Mouse (Mus musculus): Measurements from ENCODE around the gene Gm26602. TPM values are rescaled to one million over a fixed set of nuclear protein-coding genes. Genes with fewer than 3 reads are reported as not detected.
"Not testable (repeated sequence)": the region's sequence is repeated elsewhere in the genome, so short reads cannot be mapped to it uniquely, and the experiment has no call there.

The Gm26602 gene
- polyA plus RNA-seq, 1 experiment from 2014 or later = not detected

DNA sequence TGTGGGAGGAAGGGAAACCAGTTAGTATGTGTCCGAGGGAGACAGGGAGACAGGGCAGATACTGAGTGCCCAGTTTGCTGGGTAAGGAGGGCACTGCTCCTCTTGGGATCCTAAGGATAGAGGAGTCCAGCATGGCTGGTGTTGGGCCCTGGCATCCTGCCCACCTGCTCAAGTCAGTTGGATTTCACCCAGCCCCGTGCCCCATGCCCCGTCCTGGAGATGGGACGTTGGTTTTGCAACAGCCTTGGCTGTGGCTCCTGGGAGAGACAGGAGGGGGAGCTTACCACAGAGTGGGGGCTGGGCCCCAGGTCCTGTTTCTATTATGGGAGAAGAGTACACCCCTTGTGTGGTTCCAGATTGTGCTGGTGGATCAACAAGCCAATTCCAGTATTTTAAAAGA lies 26.2 kb upstream of the Gm26602 start:
- ATAC-seq (no peak), DNase-seq (ENCODE audit: low read depth, low spot score) (no peak)
- CTCF ChIA-PET = interaction anchor here (0.8 to 2.1 kb wide), 11 partner anchors 11 to 79 kb away, joined by 3 to 15 read pairs (median 6); partner anchors contain the start of genes Gm26602 and Med16
- TF ChIP-seq CTCF (IDR thresholded peaks at IDR 0.05) = no peak
- POLR2A ChIA-PET = no interaction called here
- H3K27me3 ChIP-seq = no peaks in the 10 kb centered on the region
- in situ Hi-C loops (cut with MboI; ENCODE audit: low pct_unique_long_range_greater_than_20kb) = loop anchor here (5.0 kb wide), 2 partner anchors 38 to 73 kb away; partner anchors contain the start of gene R3hdm4

DNA sequence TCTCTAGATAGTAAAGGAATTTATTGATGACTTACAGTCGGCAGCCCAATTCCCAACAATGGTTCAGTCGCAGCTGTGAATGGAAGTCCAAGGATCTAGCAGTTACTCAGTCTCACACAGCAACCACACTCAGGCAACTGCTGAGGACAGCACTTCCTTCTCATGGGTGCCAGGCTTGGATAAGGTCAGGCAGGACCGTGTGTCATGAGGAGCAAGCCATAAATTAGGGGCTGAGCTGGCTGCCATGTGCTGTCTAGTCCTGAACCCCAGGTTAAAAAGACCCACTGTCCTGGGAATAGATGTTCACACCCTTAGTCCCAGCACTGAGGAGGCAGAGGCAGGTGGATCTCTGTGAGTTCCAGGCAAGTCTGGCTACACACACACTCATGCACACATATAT lies 25.7 kb upstream of the Gm26602 start:
- ATAC-seq; H3K27me3 ChIP-seq; DNase-seq (ENCODE audit: low read depth, low spot score); POLR2A ChIA-PET: not testable (repeated sequence)
- CTCF ChIA-PET = interaction anchor here (1.3 to 2.0 kb wide), 3 partner anchors 10 to 55 kb away, joined by 3 to 7 read pairs (median 6); no protein-coding TSS in a partner anchor
- in situ Hi-C loops (cut with MboI; ENCODE audit: low pct_unique_long_range_greater_than_20kb) = loop anchor here (5.0 kb wide), 2 partner anchors 37 to 72 kb away; partner anchors contain the start of gene R3hdm4

DNA sequence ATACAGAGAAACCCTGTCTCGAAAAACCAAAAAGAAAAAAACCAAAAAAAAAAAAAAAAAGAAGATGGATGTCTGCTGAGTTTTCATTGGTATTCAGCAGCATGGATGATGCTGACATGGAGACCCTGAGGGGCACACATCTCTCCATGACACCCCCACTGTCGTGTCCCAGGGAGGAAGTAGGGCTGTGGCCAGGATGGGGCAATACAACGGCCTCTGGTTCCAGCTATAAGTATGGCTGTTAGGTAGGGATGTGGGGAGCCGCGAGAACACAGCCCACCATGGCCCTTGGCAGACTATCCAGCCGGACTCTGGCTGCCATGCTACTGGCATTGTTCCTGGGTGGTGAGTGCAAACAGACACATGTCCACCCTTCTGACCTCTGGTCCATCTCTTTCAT lies 24.6 kb upstream of the Gm26602 start, which contains the start of gene Elane:
Elane (plus strand) TSS at position 194 of the 400 bp plus-strand sequence.
- no peak for TF ChIP-seq CTCF (IDR thresholded peaks at IDR 0.05)
- no peak for DNase-seq (ENCODE audit: low read depth, low spot score)
- ChIA-PET POLR2A (no interaction called here), CTCF (no interaction called here)
- in situ Hi-C loops (cut with MboI; ENCODE audit: low pct_unique_long_range_greater_than_20kb) = no loop called here
- no peaks in the 10 kb centered on the region for H3K27me3 ChIP-seq
- ATAC-seq = no peak

DNA sequence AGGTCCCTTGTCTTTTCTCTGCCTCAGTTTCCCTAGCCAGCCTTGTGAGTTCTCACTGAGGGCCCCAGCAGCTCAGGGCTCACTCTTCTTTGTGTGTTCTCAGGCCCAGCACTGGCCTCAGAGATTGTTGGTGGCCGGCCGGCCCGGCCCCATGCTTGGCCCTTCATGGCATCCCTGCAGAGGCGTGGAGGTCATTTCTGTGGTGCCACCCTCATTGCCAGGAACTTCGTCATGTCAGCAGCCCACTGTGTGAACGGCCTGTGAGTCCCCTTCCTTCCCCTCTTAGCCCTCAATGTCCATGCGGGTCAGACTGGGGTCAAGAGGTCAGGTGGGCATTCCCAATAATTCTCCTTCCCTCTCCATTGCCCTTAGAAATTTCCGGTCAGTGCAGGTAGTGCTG lies 24.0 kb upstream of the Gm26602 start:
- ChIA-PET POLR2A (no interaction called here), CTCF (no interaction called here)
- no peak for ATAC-seq
- in situ Hi-C loops (cut with MboI; ENCODE audit: low pct_unique_long_range_greater_than_20kb) = no loop called here
- DNase-seq (ENCODE audit: low read depth, low spot score) = no peak
- no peak for TF ChIP-seq CTCF (IDR thresholded peaks at IDR 0.05)
- no peaks in the 10 kb centered on the region for H3K27me3 ChIP-seq

DNA sequence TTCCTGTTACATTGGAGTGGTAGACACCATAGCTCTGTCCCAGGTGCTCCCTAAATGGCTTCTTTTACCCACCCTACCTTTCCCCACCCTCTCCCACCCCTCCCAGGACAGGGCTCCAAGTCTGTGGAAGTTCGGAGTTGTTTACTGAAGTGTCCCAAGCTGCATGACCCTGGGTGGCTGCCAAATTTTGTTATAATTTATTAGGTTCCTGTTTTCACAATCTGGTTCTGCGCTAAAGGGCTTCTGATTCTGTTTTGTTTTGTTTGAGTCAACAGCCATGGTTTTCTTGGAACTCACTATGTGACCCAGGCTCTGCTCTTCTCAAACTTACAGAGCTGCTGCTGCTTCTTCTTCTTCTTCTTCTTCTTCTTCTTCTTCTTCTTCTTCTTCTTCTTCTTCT lies 21.3 kb upstream of the Gm26602 start:
- ATAC-seq (no peak), DNase-seq (ENCODE audit: low read depth, low spot score) (no peak)
- H3K27me3 ChIP-seq = no peaks in the 10 kb centered on the region
- in situ Hi-C loops (cut with MboI; ENCODE audit: low pct_unique_long_range_greater_than_20kb) = no loop called here
- no peak for TF ChIP-seq CTCF (IDR thresholded peaks at IDR 0.05)
- ChIA-PET POLR2A (interaction anchor here (0.8 kb wide), 1 partner anchor 20 kb away, joined by 4 read pairs; the partner anchor contains the start of gene Med16), CTCF (no interaction called here)

DNA sequence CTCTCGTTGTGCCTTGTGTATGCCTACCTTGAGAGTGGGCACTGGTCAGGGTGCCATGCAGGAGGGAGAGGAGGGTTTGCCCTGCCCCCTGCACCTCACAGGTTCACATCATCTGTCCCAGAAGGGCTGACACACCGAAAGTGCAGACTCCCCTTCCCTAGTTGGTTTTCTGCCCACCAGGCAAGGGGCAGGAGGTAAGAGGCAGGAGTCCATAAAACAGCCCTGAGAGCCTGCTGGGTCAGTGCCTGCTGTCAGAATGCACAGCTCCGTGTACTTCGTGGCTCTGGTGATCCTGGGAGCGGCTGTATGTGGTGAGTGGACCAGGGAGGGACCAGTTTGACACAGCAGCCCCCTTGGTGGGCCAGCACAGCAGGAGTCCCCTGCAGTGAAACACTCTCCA lies 20.0 kb upstream of the Gm26602 start, which contains the start of gene Cfd:
Cfd (plus strand) TSS at position 184 of the 400 bp plus-strand sequence.
- ATAC-seq = no peak
- in situ Hi-C loops (cut with MboI; ENCODE audit: low pct_unique_long_range_greater_than_20kb) = no loop called here
- ChIA-PET POLR2A (no interaction called here), CTCF (interaction anchor here (0.9 kb wide), 1 partner anchor 11 kb away, joined by 3 read pairs; no protein-coding TSS in a partner anchor)
- DNase-seq (ENCODE audit: low read depth, low spot score) = no peak
- TF ChIP-seq CTCF (IDR thresholded peaks at IDR 0.05) = no peak
- H3K27me3 ChIP-seq = no peaks in the 10 kb centered on the region

DNA sequence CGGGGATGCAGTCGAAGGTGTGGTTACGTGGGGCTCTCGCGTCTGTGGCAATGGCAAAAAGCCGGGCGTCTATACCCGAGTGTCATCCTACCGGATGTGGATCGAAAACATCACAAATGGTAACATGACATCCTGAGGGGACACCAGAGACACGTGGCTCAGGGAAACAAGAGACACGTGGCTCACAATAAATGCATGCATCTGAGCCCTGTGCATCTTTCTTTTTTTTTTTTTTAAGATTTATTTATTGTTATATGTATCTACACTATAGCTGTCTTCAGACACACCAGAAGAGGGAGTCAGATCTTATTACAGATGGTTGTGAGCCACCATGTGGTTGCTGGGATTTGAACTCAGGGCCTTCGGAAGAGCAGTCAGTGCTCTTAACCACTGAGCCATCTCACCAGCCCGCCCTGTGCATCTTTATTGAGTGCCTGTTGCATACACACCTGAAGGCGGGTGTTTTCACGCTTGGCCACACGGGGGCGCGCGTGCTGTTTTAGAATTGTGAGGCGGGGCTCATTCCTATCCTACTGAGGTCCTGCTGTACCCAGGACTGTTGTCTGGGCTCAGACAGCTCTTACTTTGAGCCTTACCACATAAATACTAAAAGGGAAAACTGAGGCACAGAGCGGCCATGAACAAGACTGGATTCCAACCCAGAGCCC lies 18.1 kb upstream of the Gm26602 start:
- POLR2A ChIA-PET = interaction anchor here (1.0 to 1.3 kb wide), 4 partner anchors 13 to 33 kb away, joined by 4 to 5 read pairs (median 4); no protein-coding TSS in a partner anchor
- DNase-seq (ENCODE audit: low read depth, low spot score); H3K27me3 ChIP-seq; in situ Hi-C loops (cut with MboI; ENCODE audit: low pct_unique_long_range_greater_than_20kb): not testable (repeated sequence)
- ATAC-seq = peak; percentile 61
- CTCF ChIA-PET = interaction anchor here (1.0 to 2.5 kb wide), 5 partner anchors 9 to 65 kb away, joined by 3 to 11 read pairs (median 8); no protein-coding TSS in a partner anchor

DNA sequence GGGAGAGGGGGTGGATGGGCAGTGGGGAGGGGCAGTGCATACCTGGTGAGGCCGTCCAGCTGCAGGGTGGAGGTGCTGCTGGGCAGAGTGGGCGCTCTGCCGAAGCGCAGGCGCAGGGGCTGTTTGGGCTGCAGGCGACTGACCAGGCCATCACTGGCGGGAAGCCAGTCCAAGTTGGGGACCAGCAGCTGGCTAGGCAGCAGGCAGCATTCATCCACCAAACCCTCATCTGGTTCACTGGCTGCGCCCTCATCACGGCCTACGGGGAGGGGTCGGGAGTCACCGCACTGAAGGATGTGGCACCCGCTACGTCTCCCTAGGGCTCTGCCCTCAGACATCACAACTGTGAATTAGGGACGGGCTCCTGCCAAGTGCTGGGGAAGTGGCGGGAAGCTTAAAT lies 14.3 kb upstream of the Gm26602 start:
- in situ Hi-C loops (cut with MboI; ENCODE audit: low pct_unique_long_range_greater_than_20kb) = no loop called here
- CTCF ChIA-PET = interaction anchor here (0.9 to 2.0 kb wide), 3 partner anchors 12 to 63 kb away, joined by 3 to 7 read pairs (median 4); no protein-coding TSS in a partner anchor
- POLR2A ChIA-PET = no interaction called here

DNA sequence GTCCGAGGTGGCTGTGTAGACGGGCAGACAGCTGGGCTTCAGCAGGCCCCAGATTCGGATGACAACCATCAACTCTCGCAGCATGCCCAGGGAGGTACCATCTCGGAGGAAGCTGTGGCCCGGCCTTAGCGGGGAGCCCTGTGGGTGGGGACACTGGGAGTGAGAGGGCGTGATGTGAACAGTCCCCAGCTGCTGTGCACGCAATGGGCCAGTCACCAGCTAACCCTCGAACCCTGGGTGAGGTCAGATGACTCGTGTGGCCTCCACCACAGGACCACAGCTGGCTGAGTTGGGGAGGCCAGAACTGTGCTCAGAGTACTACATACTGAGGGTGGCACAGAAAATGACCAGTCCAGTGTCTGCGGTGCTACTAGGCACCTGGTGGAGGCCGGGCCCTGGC lies 13.8 kb upstream of the Gm26602 start:
- DNase-seq (ENCODE audit: low read depth, low spot score) = no peak
- CTCF ChIA-PET = interaction anchor here (1.0 to 2.0 kb wide), 3 partner anchors 13 to 62 kb away, joined by 3 to 7 read pairs (median 4); no protein-coding TSS in a partner anchor
- no peak for ATAC-seq
- no peaks in the 10 kb centered on the region for H3K27me3 ChIP-seq
- no peak for TF ChIP-seq CTCF (IDR thresholded peaks at IDR 0.05)
- POLR2A ChIA-PET = interaction anchor here (1.1 kb wide), 1 partner anchor 13 kb away, joined by 3 read pairs; no protein-coding TSS in a partner anchor
- in situ Hi-C loops (cut with MboI; ENCODE audit: low pct_unique_long_range_greater_than_20kb) = no loop called here

More for the DNA sequence above, 14.3 kb upstream of the Gm26602 start:
- no peak for TF ChIP-seq CTCF (IDR thresholded peaks at IDR 0.05)
- ATAC-seq = no peak
- DNase-seq (ENCODE audit: low read depth, low spot score) = no peak
- no peaks in the 10 kb centered on the region for H3K27me3 ChIP-seq

DNA sequence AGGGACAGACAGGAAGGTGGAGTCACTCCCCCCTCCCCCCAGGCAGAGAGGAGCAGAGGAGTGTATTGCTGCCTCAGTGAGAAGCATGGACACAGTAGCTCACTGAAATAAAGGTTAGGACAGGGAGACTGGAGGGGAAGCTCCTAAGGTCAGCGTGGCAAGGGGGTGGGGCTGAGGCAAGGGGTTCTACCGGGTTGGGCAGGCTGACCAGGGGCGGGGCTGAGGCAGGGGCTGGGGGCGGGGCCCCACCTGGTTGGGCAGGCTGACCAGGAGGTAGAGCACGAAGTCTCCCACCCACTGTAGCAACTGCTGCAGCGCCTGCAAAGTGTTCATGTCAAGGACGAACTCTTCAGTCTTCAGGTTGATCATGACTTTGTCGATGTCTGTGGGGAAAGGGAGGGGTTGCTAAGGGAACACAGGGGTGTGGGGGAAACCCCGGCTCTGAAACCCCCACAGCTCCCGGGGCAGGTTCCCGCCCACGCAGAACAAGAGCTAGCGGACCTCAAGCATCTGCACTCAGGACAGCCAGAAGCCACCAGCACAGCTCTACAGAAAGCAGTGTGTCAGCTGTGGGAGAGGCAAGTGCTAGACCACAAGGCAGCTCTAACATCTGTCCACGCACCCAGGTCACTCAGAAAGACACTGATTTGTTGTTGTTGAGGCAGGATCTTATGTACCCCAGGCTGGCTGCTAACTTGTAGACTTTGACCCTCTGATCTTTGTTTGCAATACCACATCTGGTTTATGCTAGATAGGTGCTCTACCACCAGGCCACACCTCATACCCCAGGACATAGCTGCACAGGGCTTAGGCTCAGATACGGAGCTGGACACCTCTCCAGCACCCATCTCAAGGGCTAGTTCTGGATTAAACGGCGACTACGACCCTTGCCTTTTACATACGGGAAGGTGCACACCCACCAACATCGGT lies 13.1 kb upstream of the Gm26602 start:
- in situ Hi-C loops (cut with MboI; ENCODE audit: low pct_unique_long_range_greater_than_20kb) = no loop called here
- ChIA-PET CTCF (interaction anchor here (1.0 to 2.0 kb wide), 3 partner anchors 14 to 62 kb away, joined by 3 to 7 read pairs (median 4); no protein-coding TSS in a partner anchor), POLR2A (interaction anchor here (1.1 kb wide), 1 partner anchor 12 kb away, joined by 3 read pairs; no protein-coding TSS in a partner anchor)
- TF ChIP-seq CTCF (IDR thresholded peaks at IDR 0.05) = no peak
- ATAC-seq = no peak
- H3K27me3 ChIP-seq = no peaks in the 10 kb centered on the region
- DNase-seq (ENCODE audit: low read depth, low spot score) = no peak

Measured in Patski (cell line).